Mouse (Mus musculus): Measurements from ENCODE around the gene Tmem221.
A peak's percentile ranks its signal among the peaks of the same experiment; 100 is the strongest.

Tmem221 gene

DNA sequence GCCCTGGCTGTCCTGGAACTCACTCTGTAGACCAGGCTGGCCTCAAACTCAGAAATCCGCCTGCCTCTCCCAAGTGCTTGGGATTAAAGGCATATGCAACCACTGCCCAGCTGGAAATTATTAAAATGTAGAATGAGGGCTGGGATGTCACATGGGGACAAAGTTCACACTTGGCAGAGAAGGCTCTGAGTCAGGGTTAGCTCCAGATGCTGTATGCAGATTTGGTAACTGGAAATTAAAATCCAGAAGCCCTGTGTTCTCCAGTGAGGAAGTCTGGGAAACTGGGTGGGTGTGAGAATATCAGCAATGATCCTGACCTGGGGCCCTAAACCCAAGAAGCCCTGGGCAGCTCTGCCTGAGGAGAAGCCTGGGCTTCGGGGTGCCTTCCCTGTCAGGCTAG, 49.4 kb downstream of the Tmem221 start:
- no peak for DNase-seq (ENCODE audit: low read depth)

DNA sequence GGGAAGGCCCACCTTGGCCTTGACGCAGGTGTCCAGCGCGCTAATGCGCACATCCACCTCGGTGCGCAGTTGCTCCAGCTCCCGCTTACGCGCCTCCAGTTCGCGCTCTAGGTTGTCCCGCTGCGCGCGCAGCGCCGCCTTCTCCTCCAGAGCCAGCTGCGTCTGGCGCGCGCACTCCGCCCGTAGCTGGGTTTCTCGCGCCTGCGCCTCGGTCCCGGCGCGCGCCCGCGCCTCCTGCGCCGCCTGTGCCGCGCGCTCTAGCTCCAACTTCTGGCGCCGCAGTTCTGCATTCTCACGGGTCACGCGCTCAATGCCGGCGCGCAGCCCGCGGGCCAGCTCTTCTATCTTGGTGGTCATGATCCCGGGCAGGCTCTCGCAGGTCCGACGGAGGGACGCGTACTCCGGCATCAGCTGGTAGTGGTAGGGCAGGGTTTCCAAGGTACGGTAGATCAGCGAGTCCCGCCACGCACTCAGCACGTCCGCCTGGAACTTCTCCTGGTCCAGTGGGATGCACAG, 51.0 kb downstream of the Tmem221 start:
- peak; percentile 63 for DNase-seq (ENCODE audit: low read depth)

DNA sequence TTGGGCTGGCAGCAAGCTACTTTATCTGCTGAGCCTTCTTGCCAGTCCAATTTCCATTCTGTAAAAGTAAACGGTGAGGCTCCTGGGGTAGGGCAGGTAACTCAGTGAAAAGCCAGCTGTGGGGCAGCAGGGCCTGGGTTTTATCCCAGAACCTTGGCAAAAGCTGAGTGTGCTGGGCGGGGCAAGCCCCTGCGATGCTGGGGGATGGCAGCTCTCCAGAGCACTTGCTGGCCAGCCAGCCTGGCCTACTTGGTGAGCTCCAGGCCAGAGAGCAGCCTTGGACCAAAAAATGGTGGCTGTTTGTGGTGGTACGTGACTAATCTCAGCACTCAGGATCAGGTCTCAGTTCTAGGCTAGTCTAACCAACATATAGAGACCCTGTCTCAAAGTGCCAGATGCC, 52.7 kb downstream of the Tmem221 start:
- no peak for DNase-seq (ENCODE audit: low read depth)

DNA sequence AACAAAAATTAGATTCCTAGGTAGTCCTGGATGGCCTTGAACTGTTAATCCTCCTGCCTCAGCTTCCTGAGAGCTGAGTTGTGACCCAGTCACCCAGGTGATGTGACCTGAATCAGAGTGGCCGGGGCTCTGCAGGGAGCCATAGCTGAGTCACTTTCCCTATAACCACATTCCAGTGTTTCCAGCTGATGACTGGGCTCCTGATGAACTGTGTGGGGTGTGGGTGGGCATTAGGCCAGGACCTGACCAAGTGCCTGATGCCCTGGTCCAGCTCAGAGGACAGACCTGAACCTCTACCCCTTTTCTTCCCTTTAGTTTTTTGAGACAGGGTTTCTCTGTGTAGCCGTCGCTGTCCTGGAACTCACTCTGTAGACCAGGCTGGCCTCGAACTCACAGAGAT, 53.3 kb downstream of the Tmem221 start:
- no peak for DNase-seq (ENCODE audit: low read depth)

DNA sequence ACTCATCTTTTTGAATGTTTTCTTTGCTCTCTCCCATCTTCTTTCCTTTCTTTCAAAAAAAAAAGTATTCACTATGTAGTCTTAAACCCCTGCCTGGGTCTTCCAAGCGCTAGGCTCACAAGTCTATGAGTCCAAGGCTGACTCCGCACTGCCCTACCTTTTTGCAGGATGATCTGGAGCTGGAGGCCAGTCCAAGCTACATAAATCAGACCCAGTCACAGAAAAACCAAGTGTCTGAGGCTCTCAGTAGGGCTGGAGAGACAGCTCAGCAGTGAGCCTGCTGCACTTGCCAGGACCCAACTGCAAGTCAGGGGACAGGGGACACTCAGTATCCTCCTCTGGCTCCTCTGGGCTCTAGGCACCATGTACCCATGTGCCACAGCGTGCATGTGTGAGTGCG, 54.3 kb downstream of the Tmem221 start:
- DNase-seq (ENCODE audit: low read depth): no peak

Measured in c-Kit-positive CD71-positive TER-119-negative erythroid progenitor cells, embryonic 14.5 days (primary cell).